Mouse (Mus musculus) kidney, postnatal 36 days (tissue): ENCODE measurements around the gene Slc22a5.
A peak's percentile ranks its signal among the peaks of the same experiment; 100 is the strongest.

Source experiments
- DNase-seq, 2 experiments: peaks; one replicate each; pipeline ENCODE4 v3.0.0; 2021 to 2022; ENCODE audit warnings: mixed read lengths in 2 of 2

The Slc22a5 gene

GRCm38 (mm10) chr11:53891505-53892451 is at the start of gene Slc22a5:
Gene Slc22a5, minus strand, starts transcription at chr11:53891660.
- peak; percentile 100 for DNase-seq

- DNase-seq, result peak; percentile 59 to 64
Observed at GRCm38 (mm10) chr11:53931944-53932318, 40.5 kb upstream of the Slc22a5 start.

GRCm38 (mm10) chr11:53931091-53931943 is 39.9 kb upstream of the Slc22a5 start:
- peak; percentile 33 to 76 for DNase-seq

- no peak for DNase-seq
Observed at GRCm38 (mm10) chr11:53929741-53930140, 38.3 kb upstream of the Slc22a5 start.

- DNase-seq, result peak in 1 of 2 experiments; percentile 9
Observed at GRCm38 (mm10) chr11:53928585-53928984, 37.1 kb upstream of the Slc22a5 start.

GRCm38 (mm10) chr11:53926303-53926702 is 34.8 kb upstream of the Slc22a5 start:
- no peak for DNase-seq

- no peak for DNase-seq
Observed at GRCm38 (mm10) chr11:53918851-53919250, 27.4 kb upstream of the Slc22a5 start.

- DNase-seq, result no peak
Observed at GRCm38 (mm10) chr11:53911011-53911410, 19.6 kb upstream of the Slc22a5 start.

GRCm38 (mm10) chr11:53908686-53909085 is 17.2 kb upstream of the Slc22a5 start:
- no peak for DNase-seq

GRCm38 (mm10) chr11:53904534-53904925 is 13.1 kb upstream of the Slc22a5 start:
- DNase-seq, result no peak

- peak; percentile 95 to 97 for DNase-seq
Observed at GRCm38 (mm10) chr11:53903781-53904533, 12.5 kb upstream of the Slc22a5 start.

GRCm38 (mm10) chr11:53902741-53903140 is 11.3 kb upstream of the Slc22a5 start:
- peak in 1 of 2 experiments; percentile 19 for DNase-seq

GRCm38 (mm10) chr11:53900991-53901390 is 9.5 kb upstream of the Slc22a5 start:
- no peak for DNase-seq

- DNase-seq, result no peak
Observed at GRCm38 (mm10) chr11:53899981-53900380, 8.5 kb upstream of the Slc22a5 start.

GRCm38 (mm10) chr11:53899004-53899403 is 7.5 kb upstream of the Slc22a5 start:
- peak; percentile 69 to 78 for DNase-seq

- no peak for DNase-seq
Observed at GRCm38 (mm10) chr11:53896935-53897334, 5.5 kb upstream of the Slc22a5 start.

- no peak for DNase-seq
Observed at GRCm38 (mm10) chr11:53893451-53893850, 2.0 kb upstream of the Slc22a5 start.

- peak; percentile 64 to 74 for DNase-seq
Observed at GRCm38 (mm10) chr11:53892716-53893416, 1.4 kb upstream of the Slc22a5 start.

- peak in 1 of 2 experiments; percentile 54 for DNase-seq
Observed at GRCm38 (mm10) chr11:53890906-53891504, 455 bp downstream of the Slc22a5 start.

GRCm38 (mm10) chr11:53890225-53890624 is 1.2 kb downstream of the Slc22a5 start:
- DNase-seq, result no peak

- DNase-seq, result peak; percentile 63 to 87
Observed at GRCm38 (mm10) chr11:53889091-53889645, 2.3 kb downstream of the Slc22a5 start.
